Mouse (Mus musculus) small intestine, adult 2 months (tissue): ENCODE measurements around the gene Crybb1.

ENCODE experiments used
- CTCF ChIP-seq: fragments of 200-500 bp; IDR thresholded peaks from 2 replicates; pipeline ENCODE4 v1.5.1; 2012; ENCODE audit warnings: low read depth, mild to moderate bottlenecking, control low read depth, inconsistent platforms, low read length, moderate library complexity, mixed read lengths; ENCODE audit not compliant: insufficient replicate concordance, insufficient read length; ENCODE audit errors: extremely low read depth
- POLR2A ChIP-seq: fragments of 200-500 bp; IDR thresholded peaks from 2 replicates; pipeline ENCODE4 v1.6.1; 2012; ENCODE audit warnings: low read depth, mild to moderate bottlenecking, control low read depth, inconsistent platforms, low read length, moderate library complexity

GRCm38 (mm10) chr5:112277906-112278470 lies 22.4 kb downstream of the Crybb1 start:
- TF ChIP-seq CTCF, result no peak
- TF ChIP-seq POLR2A, result no peak
